Mouse (Mus musculus) brain, embryonic 14.5 days (tissue): ENCODE results near the gene Hist1h3c.

Experiments
- CTCF ChIP-seq: fragments of 200-500 bp; IDR thresholded peaks from 2 replicates; pipeline ENCODE4 v1.5.1; 2012; ENCODE audit warnings: inconsistent platforms, mild to moderate bottlenecking, moderate library complexity, borderline replicate concordance; ENCODE audit not compliant: insufficient read depth, insufficient read length; ENCODE audit errors: extremely low read depth
- POLR2A ChIP-seq: fragments of 200-500 bp; IDR thresholded peaks from 2 replicates; pipeline ENCODE4 v1.6.1; 2012; ENCODE audit warnings: mild to moderate bottlenecking, inconsistent platforms, borderline replicate concordance; ENCODE audit not compliant: poor library complexity, insufficient read depth, insufficient read length, severe bottlenecking; ENCODE audit errors: extremely low read depth

DNA sequence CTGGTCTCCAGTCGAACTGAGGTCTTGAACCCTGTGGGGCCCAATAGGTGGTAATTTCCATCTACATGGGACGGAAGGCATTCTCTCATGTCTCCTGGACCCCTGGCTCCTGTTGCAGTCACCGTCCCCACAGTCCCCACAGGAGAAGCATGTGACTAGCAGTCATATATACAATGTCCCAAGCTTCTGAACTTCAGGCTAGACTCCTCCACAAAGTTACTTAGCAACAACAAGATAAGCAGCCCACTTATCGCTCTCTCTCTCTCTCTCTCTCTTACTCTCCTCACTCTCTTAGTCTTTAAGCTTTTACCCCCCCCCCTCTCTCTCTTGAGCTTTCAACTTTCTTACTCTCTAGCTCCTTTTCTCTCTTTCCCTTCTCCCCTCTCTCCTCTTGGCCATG, 21.2 kb downstream of the Hist1h3c start:
- TF ChIP-seq POLR2A (no peak), CTCF (no peak)
